Mouse (Mus musculus): Measurements from ENCODE around the gene Kremen2. TPM values are rescaled to one million over a fixed set of nuclear protein-coding genes. Genes with fewer than 3 reads are reported as not detected.

Kremen2 gene
- polyA plus RNA-seq, 1 experiment from 2014 or later, result 0.49 TPM

DNA sequence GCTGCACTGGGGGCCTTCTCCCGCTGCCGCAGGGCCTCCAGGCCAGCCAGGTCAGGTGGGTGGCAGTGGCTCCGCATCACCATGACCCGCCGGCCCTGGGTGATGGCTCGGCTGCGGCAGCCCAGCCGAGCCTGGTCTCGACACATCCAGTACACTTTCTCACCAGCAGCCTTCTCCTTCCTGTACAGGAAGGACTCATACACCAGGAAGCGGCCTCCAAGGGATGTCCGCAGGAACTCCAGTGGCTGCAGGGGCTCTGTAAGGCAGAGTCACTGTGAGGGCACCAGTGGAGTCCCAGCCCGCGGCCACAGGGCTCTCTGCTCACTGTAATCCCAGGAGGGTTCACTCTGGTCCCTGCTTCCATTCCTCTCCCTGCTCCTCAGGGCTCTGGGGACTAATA lies 10.1 kb upstream of the Kremen2 start:
- Histone ChIP-seq H3K9ac (no peak overlapping the region), H3K36me3 (peaks cover 38% of the 10 kb centered on the region), H3K4me2 (replicated peaks) (no peak overlapping the region), H3K27me3 (replicated peaks) (no peaks in the 10 kb centered on the region), H3K27ac (no peak overlapping the region), H3K9me3 (no peaks in the 10 kb centered on the region), H3K4me3 (replicated peaks) (no peak overlapping the region), H3K4me1 (replicated peaks) (no peaks in the 10 kb centered on the region)
- WGBS, result 94% methylated on average over 13 of the region's 13 CpGs
- ATAC-seq, result no peak

DNA sequence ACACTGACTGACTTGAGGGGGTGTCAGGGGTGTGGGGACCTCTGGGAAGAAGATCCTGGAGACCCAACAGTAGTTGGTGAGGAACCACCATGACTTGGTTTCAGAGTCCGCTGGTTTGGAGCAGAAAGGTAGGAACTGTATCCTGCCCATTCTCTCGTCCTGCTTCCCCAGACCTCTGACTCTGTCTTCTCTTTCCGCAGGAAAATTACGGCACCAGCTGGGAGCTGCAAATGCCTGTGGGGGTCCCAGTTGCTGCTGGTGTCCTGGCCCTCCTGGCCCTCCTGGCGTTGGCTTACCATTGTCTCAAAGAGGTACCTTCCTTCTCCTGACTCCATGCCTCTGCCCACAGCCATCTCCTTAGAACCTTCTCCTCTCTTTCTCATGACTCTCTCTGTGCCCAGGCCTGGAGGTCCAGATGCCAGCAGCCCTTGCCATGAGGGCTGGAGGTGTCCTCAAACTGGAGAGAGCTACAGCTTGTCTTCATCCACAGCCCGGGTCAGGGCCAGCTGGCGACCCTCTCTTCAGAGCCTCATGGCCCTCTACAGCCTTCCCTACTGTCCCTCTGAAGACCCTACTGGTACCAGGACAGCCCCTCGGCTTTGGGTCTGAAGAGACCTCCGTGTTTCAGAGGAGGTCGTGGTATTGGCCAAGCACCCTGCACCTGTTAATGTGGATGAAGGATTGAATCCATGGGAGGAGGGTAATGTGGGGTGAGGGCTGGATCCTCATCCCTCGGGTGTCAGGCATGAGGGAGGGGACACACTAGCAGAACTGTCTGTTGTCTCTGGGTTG lies 4.0 kb upstream of the Kremen2 start:
- Histone ChIP-seq H3K36me3 (peaks cover 10% of the 10 kb centered on the region; the same call in 1 of the 2 replicates), H3K9me3 (no peaks in the 10 kb centered on the region), H3K4me1 (replicated peaks) (peaks cover 18% of the 10 kb centered on the region), H3K4me2 (replicated peaks) (peak overlapping the region; percentile 39), H3K27me3 (replicated peaks) (peaks cover 21% of the 10 kb centered on the region), H3K9ac (peak overlapping the region; percentile 21; the same call in 1 of the 2 replicates), H3K4me3 (replicated peaks) (0 out of 2 replicates have a peak overlapping the region, but pooled peaks have one; percentile 2), H3K27ac (no peak overlapping the region)
- ATAC-seq, result no peak
- WGBS, result 83% methylated on average over 11 of the region's 11 CpGs

DNA sequence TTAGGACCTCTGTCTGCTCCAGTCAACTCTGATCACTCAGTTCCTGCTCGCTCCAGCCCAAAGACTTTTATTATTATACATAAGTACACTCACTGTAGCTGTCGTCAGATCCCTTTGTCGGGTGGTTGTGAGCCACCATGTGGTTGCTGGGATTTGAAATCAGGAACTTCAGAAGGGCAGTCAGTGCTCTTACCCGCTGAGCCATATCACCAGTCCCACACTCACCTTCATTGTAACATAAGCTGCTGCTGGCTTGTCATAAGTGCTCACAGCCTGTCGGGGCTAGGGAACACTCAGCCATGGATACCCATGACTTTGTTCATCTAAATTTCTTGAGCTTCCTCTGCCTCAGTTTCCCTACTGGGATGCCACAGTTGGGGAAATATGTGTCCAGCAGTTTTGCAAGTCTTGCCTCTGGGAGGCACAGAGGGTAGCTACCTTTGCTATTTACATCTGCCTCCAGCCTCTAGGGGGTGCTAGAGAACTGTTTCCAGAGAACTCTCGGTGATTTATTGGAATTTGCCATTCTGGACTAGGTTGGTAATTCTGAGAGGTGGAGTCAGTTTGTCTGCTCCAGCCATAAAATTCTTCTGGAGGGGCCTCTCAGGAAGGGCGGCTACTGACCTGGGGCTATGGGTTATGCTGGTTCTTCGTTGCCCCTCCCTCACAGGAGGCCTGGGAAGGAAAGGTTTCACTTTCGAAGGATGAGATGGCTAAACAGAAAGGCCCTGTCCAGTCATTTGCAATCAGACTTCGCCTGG lies 3.2 kb upstream of the Kremen2 start:
- 27% methylated on average over 10 of the region's 10 CpGs for WGBS
- peaks cover 19% of the 10 kb centered on the region for H3K4me1 ChIP-seq (replicated peaks)
- peak overlapping the region; percentile 39 for H3K4me2 ChIP-seq (replicated peaks)
- H3K9me3 ChIP-seq, result no peaks in the 10 kb centered on the region
- ATAC-seq, result peak; percentile 78
- 0 out of 2 replicates have a peak overlapping the region, but pooled peaks have one; percentile 2 for H3K4me3 ChIP-seq (replicated peaks)
- peaks cover 28% of the 10 kb centered on the region for H3K27me3 ChIP-seq (replicated peaks)
- H3K27ac ChIP-seq, result no peak overlapping the region
- no peak overlapping the region for H3K9ac ChIP-seq
- peaks cover 10% of the 10 kb centered on the region; the same call in 1 of the 2 replicates for H3K36me3 ChIP-seq

DNA sequence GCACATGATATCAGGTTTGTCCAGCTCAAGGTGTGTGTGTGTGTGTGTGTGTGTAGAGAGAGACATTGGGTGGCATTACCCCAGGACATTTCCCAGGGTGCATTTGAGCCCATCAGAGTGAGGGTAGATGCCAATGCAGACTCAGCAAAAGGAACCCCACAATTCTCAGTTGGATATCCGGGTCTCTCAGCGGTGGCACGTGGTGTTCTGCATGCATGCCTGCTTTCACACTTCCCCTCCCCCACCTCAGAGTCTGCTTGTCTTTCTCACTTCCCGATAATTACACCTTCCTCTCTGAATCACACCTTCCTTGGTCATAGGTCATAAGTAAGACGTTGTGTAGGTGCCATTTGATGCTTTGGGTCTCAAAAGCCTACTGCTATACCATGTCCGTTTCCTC lies 2.4 kb upstream of the Kremen2 start:
- no peak overlapping the region for H3K9ac ChIP-seq
- H3K4me2 ChIP-seq (replicated peaks), result no peak overlapping the region
- peaks cover 4% of the 10 kb centered on the region; the same call in 1 of the 2 replicates for H3K36me3 ChIP-seq
- H3K9me3 ChIP-seq, result no peaks in the 10 kb centered on the region
- no peak overlapping the region for H3K27ac ChIP-seq
- peaks cover 19% of the 10 kb centered on the region for H3K4me1 ChIP-seq (replicated peaks)
- H3K27me3 ChIP-seq (replicated peaks), result peaks cover 35% of the 10 kb centered on the region
- 27% methylated on average over 6 of the region's 6 CpGs for WGBS
- no peak for ATAC-seq
- no peak overlapping the region for H3K4me3 ChIP-seq (replicated peaks)

DNA sequence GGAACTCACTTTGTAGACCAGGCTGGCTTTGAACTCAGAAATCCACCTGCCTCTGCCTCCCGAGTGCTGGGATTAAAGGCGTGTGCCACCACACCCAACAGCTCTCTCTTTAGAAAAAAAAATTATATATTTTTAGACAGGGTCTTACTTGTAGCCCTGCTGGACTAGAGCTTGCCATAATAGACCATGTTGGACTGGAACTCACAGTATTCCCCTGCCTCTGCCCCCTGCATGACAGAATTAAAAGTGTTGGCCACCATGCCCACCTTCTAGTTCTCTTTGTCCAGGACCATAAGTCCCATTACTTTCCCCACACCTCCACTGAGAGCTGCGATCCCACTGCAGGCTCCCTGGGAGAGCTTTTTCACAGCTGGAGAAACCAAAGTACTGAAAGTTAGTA lies 1.8 kb upstream of the Kremen2 start:
- no peak overlapping the region for H3K9ac ChIP-seq
- H3K9me3 ChIP-seq, result no peaks in the 10 kb centered on the region
- H3K4me2 ChIP-seq (replicated peaks), result no peak overlapping the region
- no peak overlapping the region for H3K4me3 ChIP-seq (replicated peaks)
- no peaks in the 10 kb centered on the region for H3K36me3 ChIP-seq
- ATAC-seq, result no peak
- H3K27me3 ChIP-seq (replicated peaks), result peaks cover 41% of the 10 kb centered on the region
- no peak overlapping the region for H3K27ac ChIP-seq
- H3K4me1 ChIP-seq (replicated peaks), result peaks cover 20% of the 10 kb centered on the region
- WGBS, result 79% methylated on average over 3 of the region's 3 CpGs

DNA sequence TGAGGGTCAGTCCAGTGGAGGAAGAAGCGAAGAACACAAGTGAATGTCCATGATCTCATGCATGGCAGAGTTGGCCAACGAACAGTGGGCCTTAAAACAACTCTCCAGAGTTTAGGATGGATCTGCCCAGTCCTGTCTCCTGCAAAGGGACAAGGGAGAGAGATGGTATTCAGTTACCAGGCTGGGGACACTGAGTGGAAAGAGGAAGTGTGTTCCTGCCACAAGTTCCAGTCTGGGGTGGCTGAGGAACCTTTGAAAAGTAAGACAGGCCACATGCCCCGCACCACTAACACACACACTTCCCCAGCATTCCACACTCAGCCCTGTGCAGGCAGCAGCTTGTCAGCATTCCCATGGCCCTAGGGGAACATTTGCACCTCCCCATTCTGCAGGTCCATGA lies 1.1 kb upstream of the Kremen2 start:
- H3K4me2 ChIP-seq (replicated peaks), result no peak overlapping the region
- H3K4me3 ChIP-seq (replicated peaks), result no peak overlapping the region
- no peak for ATAC-seq
- H3K9ac ChIP-seq, result no peak overlapping the region
- no peaks in the 10 kb centered on the region for H3K9me3 ChIP-seq
- H3K36me3 ChIP-seq, result no peaks in the 10 kb centered on the region
- WGBS, result 83% methylated on average over 3 of the region's 3 CpGs
- no peak overlapping the region for H3K27ac ChIP-seq
- peaks cover 27% of the 10 kb centered on the region for H3K4me1 ChIP-seq (replicated peaks)
- peaks cover 48% of the 10 kb centered on the region for H3K27me3 ChIP-seq (replicated peaks)

DNA sequence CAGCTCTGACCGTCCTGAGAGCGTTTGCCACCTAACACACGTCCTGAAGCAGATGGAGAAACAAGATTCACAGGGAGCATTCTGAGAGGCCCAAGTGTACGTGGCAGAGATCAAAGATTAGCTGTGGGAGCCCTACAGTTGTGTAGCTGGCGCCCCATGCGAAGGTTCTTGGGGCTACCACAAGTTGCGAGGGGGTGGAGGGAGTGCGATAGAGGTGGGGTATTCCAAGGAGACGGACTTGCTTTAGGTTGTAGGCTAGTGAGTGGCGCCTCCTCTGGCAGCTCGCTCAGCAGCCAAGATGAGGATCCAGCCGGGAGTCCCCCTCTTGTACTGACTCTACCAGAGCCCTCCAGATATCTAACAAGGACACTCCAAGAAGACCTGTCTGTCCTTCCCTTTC lies 678 bp upstream of the Kremen2 start:
- 10% methylated on average over 12 of the region's 12 CpGs for WGBS
- H3K9me3 ChIP-seq, result no peaks in the 10 kb centered on the region
- no peaks in the 10 kb centered on the region for H3K36me3 ChIP-seq
- peaks cover 29% of the 10 kb centered on the region for H3K4me1 ChIP-seq (replicated peaks)
- no peak overlapping the region for H3K27ac ChIP-seq
- H3K27me3 ChIP-seq (replicated peaks), result peaks cover 53% of the 10 kb centered on the region
- peak overlapping the region; percentile 79 for H3K4me2 ChIP-seq (replicated peaks)
- H3K9ac ChIP-seq, result no peak overlapping the region
- H3K4me3 ChIP-seq (replicated peaks), result no peak overlapping the region
- ATAC-seq, result no peak

DNA sequence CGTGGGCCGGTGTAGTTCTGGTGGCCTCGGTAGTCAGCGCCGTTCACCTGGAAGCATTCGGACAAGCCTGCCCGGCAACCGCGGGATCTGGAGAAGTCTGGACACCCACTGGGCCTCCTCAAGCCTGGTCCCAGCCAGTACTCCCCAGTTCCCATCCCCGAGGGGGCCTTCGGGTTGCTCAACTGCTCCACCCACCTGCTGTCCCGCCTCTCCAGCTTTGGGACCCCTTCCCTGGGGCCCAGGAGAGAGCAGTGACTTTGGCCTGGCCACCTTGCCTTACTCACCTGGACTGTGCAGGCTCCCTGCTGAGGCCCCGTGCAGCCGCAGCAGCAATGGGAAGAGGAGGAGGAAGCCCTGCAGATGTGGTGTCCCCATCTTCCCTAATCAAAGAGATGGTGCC lies 982 bp downstream of the Kremen2 start:
- peak overlapping the region; percentile 79 for H3K4me2 ChIP-seq (replicated peaks)
- no peaks in the 10 kb centered on the region for H3K36me3 ChIP-seq
- no peak overlapping the region for H3K9ac ChIP-seq
- H3K27me3 ChIP-seq (replicated peaks), result peaks cover 61% of the 10 kb centered on the region
- 4% methylated on average over 14 of the region's 14 CpGs for WGBS
- H3K9me3 ChIP-seq, result no peaks in the 10 kb centered on the region
- no peak for ATAC-seq
- peaks cover 38% of the 10 kb centered on the region for H3K4me1 ChIP-seq (replicated peaks)
- no peak overlapping the region for H3K27ac ChIP-seq
- 0 out of 2 replicates have a peak overlapping the region, but pooled peaks have one; percentile 30 for H3K4me3 ChIP-seq (replicated peaks)

DNA sequence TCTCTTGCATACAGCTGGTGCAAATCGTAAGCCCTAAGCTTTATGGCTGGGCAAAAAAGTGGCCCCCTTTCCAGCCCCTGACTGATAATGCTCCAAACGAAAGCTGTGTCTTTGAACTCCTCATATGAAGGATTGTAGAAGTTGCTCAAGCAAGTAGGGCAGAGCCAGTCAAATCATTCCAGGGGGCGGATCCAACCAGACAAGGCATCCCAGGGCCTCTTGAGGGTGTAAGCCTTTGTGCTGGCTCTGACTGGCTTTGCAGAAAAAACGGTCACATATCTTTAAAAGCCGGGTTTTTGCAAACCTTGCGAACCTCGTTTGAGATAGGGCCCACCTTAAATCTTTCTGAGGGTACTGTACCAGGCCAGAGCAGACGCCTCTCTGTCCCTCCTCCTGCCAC lies 1.6 kb downstream of the Kremen2 start:
- Histone ChIP-seq H3K27me3 (replicated peaks) (peaks cover 61% of the 10 kb centered on the region), H3K27ac (no peak overlapping the region), H3K4me2 (replicated peaks) (0 out of 2 replicates have a peak overlapping the region, but pooled peaks have one; percentile 79), H3K4me3 (replicated peaks) (no peak overlapping the region), H3K9ac (no peak overlapping the region), H3K9me3 (no peaks in the 10 kb centered on the region), H3K36me3 (no peaks in the 10 kb centered on the region), H3K4me1 (replicated peaks) (peaks cover 44% of the 10 kb centered on the region)
- ATAC-seq, result no peak
- 32% methylated on average over 8 of the region's 8 CpGs for WGBS

DNA sequence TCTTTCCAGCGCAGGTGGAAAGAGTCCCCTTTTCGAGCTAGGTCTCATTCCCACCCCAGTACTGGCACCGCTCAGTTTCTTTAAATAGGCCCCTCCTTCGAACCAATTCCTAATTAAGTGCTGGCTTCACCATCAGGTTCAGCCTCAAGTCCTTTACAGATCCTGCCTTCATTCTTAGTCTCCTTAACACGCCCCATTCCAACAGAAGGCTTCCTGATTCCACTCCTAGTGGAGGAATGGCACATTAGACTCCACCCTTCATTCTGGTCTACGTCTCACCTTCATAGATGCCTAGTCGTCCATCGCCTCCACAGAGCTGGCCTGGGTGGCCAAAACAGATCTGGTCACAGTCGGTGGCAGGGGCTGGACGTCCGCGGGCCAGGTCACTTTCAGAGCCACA lies 2.7 kb downstream of the Kremen2 start:
- Histone ChIP-seq H3K36me3 (no peaks in the 10 kb centered on the region), H3K4me2 (replicated peaks) (peak overlapping the region; percentile 48; the same call in 1 of the 2 replicates), H3K4me1 (replicated peaks) (peaks cover 50% of the 10 kb centered on the region), H3K9me3 (no peaks in the 10 kb centered on the region), H3K27ac (no peak overlapping the region), H3K4me3 (replicated peaks) (peak overlapping the region; percentile 22; the same call in 1 of the 2 replicates), H3K27me3 (replicated peaks) (peaks cover 61% of the 10 kb centered on the region), H3K9ac (no peak overlapping the region)
- WGBS, result 63% methylated on average over 12 of the region's 12 CpGs
- ATAC-seq, result no peak

DNA sequence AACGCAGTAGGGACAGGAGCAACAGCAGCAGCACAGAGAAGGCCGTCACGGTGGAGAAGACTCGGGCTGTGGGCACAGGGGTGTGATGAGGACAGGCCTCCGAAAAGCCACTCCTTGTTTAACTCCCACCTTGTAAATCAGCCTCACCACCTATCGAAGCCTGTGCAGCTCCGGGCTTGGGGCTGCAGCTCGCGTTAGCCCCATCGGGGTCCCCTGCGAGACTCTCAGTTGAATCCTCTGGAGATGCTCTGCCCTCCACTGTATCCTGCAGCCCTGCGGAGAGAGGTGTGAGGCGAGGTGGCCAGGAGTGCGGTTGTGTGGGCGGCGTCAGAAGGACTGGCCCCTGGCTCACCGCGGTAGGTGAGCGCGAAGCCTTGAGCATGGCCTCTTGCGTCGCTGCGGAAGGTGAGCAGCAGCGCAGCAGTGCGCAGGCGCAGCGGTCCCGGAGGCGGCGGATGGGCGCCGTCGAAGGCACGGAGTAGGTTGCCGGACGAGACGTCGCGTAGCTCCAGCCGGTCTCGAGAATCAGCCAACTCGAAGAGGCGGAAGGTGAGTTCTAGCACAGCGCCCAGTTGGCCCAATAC lies 3.3 kb downstream of the Kremen2 start:
- peak overlapping the region; percentile 48 for H3K4me2 ChIP-seq (replicated peaks)
- WGBS, result 9% methylated on average over 44 of the region's 44 CpGs
- H3K9me3 ChIP-seq, result no peaks in the 10 kb centered on the region
- no peak for ATAC-seq
- no peaks in the 10 kb centered on the region for H3K36me3 ChIP-seq
- H3K4me1 ChIP-seq (replicated peaks), result peaks cover 50% of the 10 kb centered on the region
- H3K4me3 ChIP-seq (replicated peaks), result peak overlapping the region; percentile 22
- no peak overlapping the region for H3K27ac ChIP-seq
- H3K9ac ChIP-seq, result no peak overlapping the region
- H3K27me3 ChIP-seq (replicated peaks), result peaks cover 61% of the 10 kb centered on the region
